Mouse (Mus musculus) limb, embryonic 10.5 days (tissue): ENCODE data around the gene Ccdc103. TPM values are rescaled to one million over a fixed set of nuclear protein-coding genes. Genes with fewer than 3 reads are reported as not detected.

Source experiments
- DNase-seq: peaks from one replicate; pipeline ENCODE4 v3.0.0-alpha.2; 2017; ENCODE audit warnings: low spot score
- H3K27ac ChIP-seq: fragments of 300-500 bp; sonication (generic); 2 replicates; pipeline ENCODE4 v1.5.1; 2016; ENCODE audit warnings: mild to moderate bottlenecking
- H3K27me3 ChIP-seq: fragments of 300-500 bp; sonication (generic); 2 replicates; pipeline ENCODE4 v1.6.1; 2016; ENCODE audit warnings: low read depth, mild to moderate bottlenecking; ENCODE audit not compliant: poor library complexity, severe bottlenecking
- H3K36me3 ChIP-seq: fragments of 300-500 bp; sonication (generic); 2 replicates; pipeline ENCODE4 v1.6.1; 2016; ENCODE audit warnings: mild to moderate bottlenecking, moderate library complexity
- H3K4me1 ChIP-seq: fragments of 300-500 bp; sonication (generic); 2 replicates; pipeline ENCODE4 v1.6.1; 2016
- H3K4me3 ChIP-seq: fragments of 300-500 bp; sonication (generic); 2 replicates; pipeline ENCODE4 v1.5.1; 2016; ENCODE audit warnings: mild to moderate bottlenecking, moderate library complexity
- H3K9me3 ChIP-seq: fragments of 300-500 bp; sonication (generic); replicated peaks from 2 replicates; pipeline ENCODE4 v1.6.1; 2016; ENCODE audit warnings: mild to moderate bottlenecking
- WGBS: fragments of 180-500 bp; shearing (Covaris S2); methylation state at CpG from one replicate; pipeline ENCODE4 v1.1.7; 2016; 5-methylcytosine and 5-hydroxymethylcytosine counted together
- polyA plus RNA-seq: library from polyadenylated mRNA; unstranded; fragments of >200 nt; fragmentation: Nextera tagmentation; extraction: Ambion mirVana; gene quantifications from 2 replicates; pipeline ENCODE4 v1.2.1, GENCODE M21; 2016

Ccdc103 gene
- polyA plus RNA-seq, 1 experiment from 2014 or later, result 1.3 TPM

DNA sequence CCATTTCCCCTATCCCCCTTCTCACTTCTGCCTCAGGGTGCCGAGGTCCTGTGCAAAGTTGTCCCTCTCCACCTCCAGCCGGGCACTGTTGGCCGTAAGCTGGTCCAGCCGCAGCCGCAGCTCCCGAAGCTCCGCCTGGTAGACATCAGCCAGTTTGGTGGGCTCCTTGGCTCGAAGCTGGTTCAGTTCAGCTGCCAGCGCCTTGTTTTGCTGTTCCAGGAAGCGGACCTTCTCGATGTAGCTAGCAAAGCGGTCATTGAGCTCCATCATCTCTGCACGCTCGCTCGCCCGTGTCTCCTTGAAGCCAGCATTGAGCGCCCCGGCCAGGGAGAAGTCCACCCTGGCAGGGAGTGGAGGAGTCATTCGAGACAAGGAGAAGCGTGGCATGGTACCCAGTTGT, 15.6 kb downstream of the Ccdc103 start:
- Histone ChIP-seq H3K4me1 (peaks cover 24% of the 10 kb centered on the region), H3K27ac (peak overlapping the region; percentile 47; the same call in 1 of the 2 replicates), H3K4me3 (no peak overlapping the region), H3K36me3 (no peaks in the 10 kb centered on the region), H3K27me3 (peaks cover 77% of the 10 kb centered on the region), H3K9me3 (no peaks in the 10 kb centered on the region)
- DNase-seq, result no peak
- 77% methylated on average over 20 of the region's 20 CpGs for WGBS

DNA sequence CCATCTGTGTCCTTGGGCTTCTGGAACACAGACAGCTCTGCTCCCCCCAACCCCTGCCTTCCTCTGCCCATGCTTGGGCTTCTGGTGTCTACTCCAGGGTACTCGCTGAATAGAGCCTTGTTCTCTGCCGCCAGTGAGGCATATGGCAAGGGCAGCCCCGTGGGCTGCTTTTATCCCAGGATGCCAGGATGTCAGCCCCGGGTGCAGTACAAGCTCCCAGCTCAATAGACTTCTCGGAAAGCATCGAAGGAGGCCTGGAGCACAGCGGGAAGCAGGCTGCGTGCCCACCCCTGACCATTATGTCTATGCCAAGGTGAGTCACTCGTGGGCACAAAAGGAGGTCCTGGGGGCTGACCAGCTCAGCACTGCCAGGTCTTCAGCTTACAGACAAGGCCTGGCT, 17.4 kb downstream of the Ccdc103 start:
- Histone ChIP-seq H3K4me1 (peaks cover 22% of the 10 kb centered on the region), H3K4me3 (no peak overlapping the region), H3K9me3 (no peaks in the 10 kb centered on the region), H3K36me3 (no peaks in the 10 kb centered on the region), H3K27ac (no peak overlapping the region), H3K27me3 (peaks cover 60% of the 10 kb centered on the region)
- no peak for DNase-seq
- WGBS, result 86% methylated on average over 9 of the region's 9 CpGs

- no peak within 1 kb of the TSS for H3K27ac ChIP-seq
- WGBS, result 13% methylated on average over 7 of the region's 7 CpGs
- DNase-seq, result peak; percentile 90
- H3K4me3 ChIP-seq, result no peak within 1 kb of the TSS
- H3K9me3 ChIP-seq, result no peaks in the 10 kb centered on the region
- H3K36me3 ChIP-seq, result peaks cover 15% of the 10 kb centered on the region
- peaks cover 36% of the 10 kb centered on the region for H3K27me3 ChIP-seq
- H3K4me1 ChIP-seq, result peaks cover 19% of the 10 kb centered on the region
Observed at GRCm38 (mm10) chr11:102900763-102901162, 19.8 kb downstream of the Ccdc103 start, which contains the start of gene Gfap. Gene Gfap, minus strand, starts transcription at chr11:102900912.

DNA sequence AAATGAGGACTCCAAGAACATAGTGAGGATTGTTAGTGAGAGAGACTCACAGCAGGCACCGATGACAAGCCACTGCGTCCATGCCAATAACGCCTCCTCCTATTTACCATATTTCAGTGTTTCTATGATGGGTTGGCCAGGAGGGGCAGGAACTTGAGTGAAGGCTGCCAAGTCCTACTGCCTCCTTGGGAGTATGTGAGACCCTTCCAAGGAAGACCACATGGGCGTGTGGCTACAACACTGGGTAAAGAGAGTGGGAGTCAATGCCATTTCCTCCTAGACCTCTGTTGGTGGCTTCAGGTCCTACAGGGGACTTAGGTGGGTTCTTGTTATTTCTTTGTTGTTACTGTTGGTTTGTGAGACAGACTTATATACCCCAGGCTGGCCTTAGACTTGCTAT, 20.2 kb downstream of the Ccdc103 start:
- Histone ChIP-seq H3K4me1 (peaks cover 19% of the 10 kb centered on the region), H3K4me3 (no peak overlapping the region), H3K27me3 (peaks cover 32% of the 10 kb centered on the region), H3K9me3 (no peaks in the 10 kb centered on the region), H3K27ac (no peak overlapping the region), H3K36me3 (peaks cover 20% of the 10 kb centered on the region)
- 70% methylated on average over 4 of the region's 4 CpGs for WGBS
- no peak for DNase-seq

- H3K9me3 ChIP-seq, result no peaks in the 10 kb centered on the region
- peaks cover 16% of the 10 kb centered on the region for H3K4me1 ChIP-seq
- H3K27ac ChIP-seq, result 0 out of 2 replicates have a peak overlapping the region, but pooled peaks have one; percentile 15
- H3K27me3 ChIP-seq, result peaks cover 23% of the 10 kb centered on the region
- DNase-seq, result no peak
- H3K36me3 ChIP-seq, result peaks cover 29% of the 10 kb centered on the region
- no peak overlapping the region for H3K4me3 ChIP-seq
- WGBS, result 83% methylated on average over 5 of the region's 5 CpGs
Observed at GRCm38 (mm10) chr11:102902107-102902506, 21.1 kb downstream of the Ccdc103 start.

- Histone ChIP-seq H3K9me3 (no peaks in the 10 kb centered on the region), H3K4me3 (no peak overlapping the region), H3K27ac (no peak overlapping the region), H3K27me3 (peaks cover 7% of the 10 kb centered on the region), H3K36me3 (peaks cover 44% of the 10 kb centered on the region), H3K4me1 (peaks cover 5% of the 10 kb centered on the region)
- no peak for DNase-seq
- WGBS, result 84% methylated on average over 7 of the region's 7 CpGs
Observed at GRCm38 (mm10) chr11:102903654-102904053, 22.6 kb downstream of the Ccdc103 start.

DNA sequence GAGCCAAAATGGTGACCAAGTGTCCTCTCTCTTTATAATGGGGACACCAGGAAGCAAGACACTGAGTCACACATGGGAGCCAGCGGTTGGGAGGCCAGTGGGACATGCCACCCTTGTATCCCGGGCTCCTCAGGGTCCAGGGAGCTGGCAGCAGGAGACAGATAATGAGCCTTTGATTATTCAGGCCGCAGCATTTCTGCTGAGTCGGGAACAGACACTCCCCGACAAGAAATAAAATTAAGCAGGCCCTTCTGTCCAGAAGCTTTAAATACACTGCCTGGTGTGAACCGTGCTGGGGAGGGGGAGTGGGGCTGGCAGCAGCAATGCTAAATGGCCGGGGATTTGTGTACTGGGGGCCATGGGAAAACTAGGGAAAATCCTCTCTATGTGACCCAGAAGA, 30.4 kb downstream of the Ccdc103 start:
- Histone ChIP-seq H3K36me3 (peaks cover 99% of the 10 kb centered on the region), H3K4me3 (no peak overlapping the region), H3K9me3 (no peaks in the 10 kb centered on the region), H3K4me1 (no peaks in the 10 kb centered on the region), H3K27me3 (no peaks in the 10 kb centered on the region), H3K27ac (no peak overlapping the region)
- WGBS, result 83% methylated on average over 7 of the region's 7 CpGs
- DNase-seq, result no peak

GRCm38 (mm10) chr11:102915380-102915779, 34.4 kb downstream of the Ccdc103 start:
- peaks cover 86% of the 10 kb centered on the region for H3K36me3 ChIP-seq

DNA sequence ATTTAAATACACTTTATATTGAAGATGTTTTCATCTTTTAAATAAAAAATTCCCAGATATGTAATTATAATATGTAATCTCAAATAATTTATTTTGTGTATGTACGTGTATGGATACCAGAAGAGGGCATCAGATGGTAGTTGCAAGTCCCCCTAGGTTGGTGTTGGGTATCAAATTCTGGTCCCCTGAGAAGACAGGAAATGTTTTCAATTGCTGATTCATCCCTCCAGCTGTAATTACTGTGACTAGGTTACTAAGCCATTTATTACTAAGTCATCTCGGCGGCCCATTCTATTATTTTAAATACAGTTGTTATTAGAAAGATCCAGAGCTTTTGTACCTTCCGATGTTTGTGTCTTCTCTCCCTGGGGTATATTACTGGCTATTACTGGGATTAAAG, 37.1 kb downstream of the Ccdc103 start:
- H3K9me3 ChIP-seq, result no peaks in the 10 kb centered on the region
- WGBS, result 92% methylated on average over 4 of the region's 4 CpGs
- peaks cover 86% of the 10 kb centered on the region for H3K36me3 ChIP-seq
- no peak overlapping the region for H3K27ac ChIP-seq
- DNase-seq, result no peak
- no peaks in the 10 kb centered on the region for H3K27me3 ChIP-seq
- H3K4me1 ChIP-seq, result peaks cover 18% of the 10 kb centered on the region
- no peak overlapping the region for H3K4me3 ChIP-seq

More at GRCm38 (mm10) chr11:102915380-102915779, 34.4 kb downstream of the Ccdc103 start:
- 90% methylated on average over 9 of the region's 9 CpGs for WGBS
- Histone ChIP-seq H3K9me3 (no peaks in the 10 kb centered on the region), H3K27me3 (no peaks in the 10 kb centered on the region), H3K27ac (no peak overlapping the region), H3K4me1 (no peaks in the 10 kb centered on the region), H3K4me3 (no peak overlapping the region)
- DNase-seq, result no peak

DNA sequence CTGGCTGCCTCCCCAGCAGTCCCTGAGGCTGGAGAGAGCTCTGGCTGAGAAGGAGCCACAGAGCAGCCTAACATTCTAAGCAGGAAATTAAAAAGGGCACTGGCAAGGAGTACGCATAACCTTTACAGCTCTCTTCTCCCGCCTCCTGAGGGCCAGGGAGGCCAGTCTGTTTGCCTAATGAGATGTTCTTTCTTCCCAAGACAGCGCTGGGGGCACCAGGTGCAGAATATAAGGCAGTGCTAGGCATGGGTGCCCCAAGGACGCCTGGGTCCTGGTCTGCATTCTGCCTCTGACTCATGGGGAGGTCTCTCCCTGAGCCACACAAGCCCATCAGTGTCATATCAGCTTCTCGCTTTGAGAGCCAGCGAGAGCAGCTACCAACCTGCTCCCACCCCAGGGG, 40.5 kb downstream of the Ccdc103 start:
- Histone ChIP-seq H3K36me3 (peaks cover 52% of the 10 kb centered on the region), H3K4me3 (no peak overlapping the region), H3K27me3 (no peaks in the 10 kb centered on the region), H3K4me1 (peaks cover 35% of the 10 kb centered on the region), H3K9me3 (no peaks in the 10 kb centered on the region), H3K27ac (no peak overlapping the region)
- 73% methylated on average over 6 of the region's 6 CpGs for WGBS
- DNase-seq, result no peak

DNA sequence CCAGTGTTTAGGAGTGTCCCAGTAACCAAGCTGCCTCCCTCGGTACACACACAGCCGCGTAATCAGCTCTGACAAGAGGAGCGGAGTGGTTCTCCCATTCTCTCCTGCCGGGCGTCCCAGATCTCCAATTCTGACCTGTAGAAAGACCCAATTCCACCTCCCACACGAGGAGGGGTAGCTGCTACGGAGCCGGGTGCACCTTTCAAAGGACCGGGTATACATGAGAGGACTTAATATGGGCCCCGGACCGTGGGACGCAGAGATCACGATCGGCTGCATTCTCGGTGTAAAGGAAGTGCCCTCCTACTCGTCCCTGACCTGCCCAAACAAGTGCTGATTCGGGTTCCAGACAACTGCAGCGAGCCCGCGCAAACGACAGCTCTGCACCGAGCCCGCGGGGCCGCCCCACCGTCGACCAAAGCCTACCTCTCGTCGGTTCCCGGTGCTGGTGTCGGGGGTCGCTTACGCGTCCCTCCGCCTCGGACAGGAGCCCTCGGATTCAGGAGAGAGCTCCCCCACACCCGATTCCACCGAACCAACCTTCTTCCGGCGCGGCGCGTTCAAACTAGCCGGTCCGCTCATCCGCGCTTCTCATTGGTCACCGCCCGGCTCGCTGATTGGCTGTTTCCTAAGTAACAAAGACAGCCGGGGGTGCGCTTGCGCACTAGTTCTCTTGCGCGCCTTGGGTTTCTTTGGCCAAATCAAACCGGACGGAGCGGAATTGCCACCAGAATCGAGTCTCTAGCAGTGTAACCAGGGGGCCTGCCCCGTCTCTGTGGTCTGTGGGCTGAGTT, 43.8 kb downstream of the Ccdc103 start, which contains the start of gene Kif18b:
Gene Kif18b (minus strand): TSS at position 568 of the 794 bp plus-strand sequence.
- WGBS, result under 1% methylated on average over 62 of the region's 62 CpGs
- Histone ChIP-seq H3K36me3 (peaks cover 33% of the 10 kb centered on the region), H3K9me3 (no peaks in the 10 kb centered on the region), H3K4me3 (peak within 1 kb of the TSS; percentile 83), H3K27ac (peak within 1 kb of the TSS; percentile 93), H3K27me3 (no peaks in the 10 kb centered on the region), H3K4me1 (peaks cover 35% of the 10 kb centered on the region)
- peak; percentile 98 for DNase-seq

DNA sequence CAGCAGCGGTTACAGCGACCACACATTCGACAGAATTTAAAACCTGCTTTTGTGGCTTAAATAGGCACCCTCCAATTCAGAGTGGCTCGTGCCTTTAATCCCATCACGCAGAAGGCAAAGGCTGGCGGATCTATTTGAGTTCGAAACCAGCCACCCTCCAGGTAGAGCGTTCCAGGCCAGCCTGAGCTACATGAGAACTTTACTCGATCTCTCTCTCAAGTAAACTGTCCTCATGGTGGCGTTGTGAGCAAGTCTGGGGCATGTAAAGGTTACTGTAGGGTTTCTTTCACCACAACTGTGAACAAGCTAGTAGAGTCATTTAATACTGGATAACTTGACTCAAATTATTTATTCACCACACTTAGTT, 44.3 kb downstream of the Ccdc103 start:
- Histone ChIP-seq H3K9me3 (no peaks in the 10 kb centered on the region), H3K4me3 (peak overlapping the region; percentile 83), H3K36me3 (peaks cover 27% of the 10 kb centered on the region), H3K27me3 (no peaks in the 10 kb centered on the region), H3K4me1 (peaks cover 35% of the 10 kb centered on the region), H3K27ac (peak overlapping the region; percentile 93)
- no peak for DNase-seq
- 1% methylated on average over 10 of the region's 10 CpGs for WGBS

- WGBS, result 95% methylated on average over 10 of the region's 10 CpGs
Observed at GRCm38 (mm10) chr11:102930672-102931071, 49.7 kb downstream of the Ccdc103 start.

More at GRCm38 (mm10) chr11:102930672-102931071, 49.7 kb downstream of the Ccdc103 start:
- Histone ChIP-seq H3K36me3 (no peaks in the 10 kb centered on the region), H3K27me3 (peaks cover 22% of the 10 kb centered on the region), H3K4me3 (no peak overlapping the region), H3K4me1 (peaks cover 3% of the 10 kb centered on the region), H3K27ac (no peak overlapping the region), H3K9me3 (no peaks in the 10 kb centered on the region)
- no peak for DNase-seq
